Mouse (Mus musculus) hindbrain, embryonic 10.5 days (tissue): ENCODE measurements around the gene Sod3. TPM values are rescaled to one million over a fixed set of nuclear protein-coding genes. Genes with fewer than 3 reads are reported as not detected.

Experiments used
- DNase-seq: peaks from one replicate; pipeline ENCODE4 v3.0.0-alpha.2; 2017; ENCODE audit warnings: low spot score
- H3K27ac ChIP-seq: fragments of 300-500 bp; sonication (generic); 2 replicates; pipeline ENCODE4 v1.5.1; 2016; ENCODE audit warnings: mild to moderate bottlenecking, moderate library complexity
- H3K27me3 ChIP-seq: fragments of 300-500 bp; sonication (generic); 2 replicates; pipeline ENCODE4 v1.6.1; 2016; ENCODE audit warnings: mild to moderate bottlenecking; ENCODE audit not compliant: poor library complexity, insufficient read depth, severe bottlenecking
- H3K36me3 ChIP-seq: fragments of 300-500 bp; sonication (generic); 2 replicates; pipeline ENCODE4 v1.6.1; 2016; ENCODE audit warnings: mild to moderate bottlenecking, moderate library complexity
- H3K4me1 ChIP-seq: fragments of 300-500 bp; sonication (generic); replicated peaks from 2 replicates; pipeline ENCODE4 v1.6.1; 2016; ENCODE audit warnings: mild to moderate bottlenecking
- H3K4me3 ChIP-seq: fragments of 300-500 bp; sonication (generic); 2 replicates; pipeline ENCODE4 v1.5.1; 2016; ENCODE audit warnings: mild to moderate bottlenecking, moderate library complexity
- H3K9me3 ChIP-seq: fragments of 300-500 bp; sonication (generic); 2 replicates; pipeline ENCODE4 v1.6.1; 2016; ENCODE audit warnings: mild to moderate bottlenecking, moderate library complexity
- WGBS: fragments of 180-500 bp; shearing (Covaris S2); methylation state at CpG from one replicate; pipeline ENCODE4 v1.1.7; 2016; 5-methylcytosine and 5-hydroxymethylcytosine counted together
- polyA plus RNA-seq: library from polyadenylated mRNA; unstranded; fragments of >200 nt; fragmentation: Nextera tagmentation; extraction: Ambion mirVana; gene quantifications from 2 replicates; pipeline ENCODE4 v1.2.1, GENCODE M21; 2016

The Sod3 gene
- polyA plus RNA-seq, 1 experiment from 2014 or later, result 2.0 TPM

DNA sequence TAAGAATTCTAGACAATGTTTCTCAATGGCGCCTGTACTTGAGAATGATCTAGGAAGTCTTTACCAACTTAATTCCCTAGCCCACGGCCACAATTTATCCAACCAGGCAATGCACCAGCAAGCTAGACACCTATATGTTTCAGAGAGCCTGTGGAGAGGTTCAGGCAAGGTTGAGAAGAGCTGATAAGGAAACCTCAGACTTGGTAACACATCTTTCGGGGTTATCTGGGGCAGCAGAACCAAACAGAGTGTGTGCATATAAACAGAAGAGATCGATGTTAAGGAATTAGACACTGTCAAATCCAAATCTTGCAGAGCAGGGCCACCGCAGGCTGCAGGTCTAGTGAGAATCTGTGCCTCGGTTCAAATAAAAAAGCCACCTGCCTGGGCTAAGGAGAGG lies 5.5 kb upstream of the Sod3 start:
- WGBS, result 91% methylated on average over 6 of the region's 6 CpGs
- H3K4me3 ChIP-seq, result no peak overlapping the region
- no peak overlapping the region for H3K27ac ChIP-seq
- H3K9me3 ChIP-seq, result no peaks in the 10 kb centered on the region
- no peak for DNase-seq
- H3K27me3 ChIP-seq, result no peaks in the 10 kb centered on the region
- H3K36me3 ChIP-seq, result no peaks in the 10 kb centered on the region
- H3K4me1 ChIP-seq, result peaks cover 17% of the 10 kb centered on the region

DNA sequence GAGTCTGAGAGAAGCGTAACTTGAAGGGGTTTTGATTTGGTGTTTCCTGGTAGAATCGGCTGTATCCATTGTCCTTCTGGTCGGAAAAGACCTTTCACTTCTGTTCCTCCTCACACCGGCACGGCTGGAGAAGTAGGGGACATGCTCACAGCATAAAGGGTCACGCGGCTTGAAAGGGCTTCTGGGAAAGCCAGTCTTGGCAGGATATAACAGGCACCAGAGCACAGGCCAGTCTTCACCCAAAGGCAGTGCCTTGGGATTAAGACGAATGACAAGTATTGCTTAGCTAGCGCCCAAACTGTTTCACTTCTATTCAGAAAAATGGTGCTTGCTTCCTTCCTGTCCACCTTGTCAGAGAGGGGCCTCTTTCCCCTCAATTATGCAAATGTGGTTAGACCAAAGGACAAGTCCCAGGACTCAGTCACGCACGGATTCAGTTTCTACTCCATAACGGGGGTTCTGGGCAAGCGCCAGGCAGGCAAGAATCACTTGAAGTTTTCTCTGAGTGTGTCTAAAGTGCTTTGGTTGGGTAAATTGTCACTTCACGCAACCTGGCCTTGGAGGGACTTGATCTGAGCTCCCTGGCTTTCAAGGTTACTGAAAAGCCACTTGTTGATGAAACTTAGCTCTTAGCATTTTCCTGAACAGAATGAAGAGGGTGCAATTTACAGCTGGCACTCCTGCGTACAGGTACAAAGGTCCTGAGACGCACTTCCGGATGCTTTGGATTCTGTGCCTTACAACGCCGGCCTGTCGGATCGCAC lies 3.1 kb upstream of the Sod3 start:
- peaks cover 34% of the 10 kb centered on the region for H3K4me1 ChIP-seq
- no peak overlapping the region for H3K4me3 ChIP-seq
- 73% methylated on average over 21 of the region's 21 CpGs for WGBS
- no peaks in the 10 kb centered on the region for H3K27me3 ChIP-seq
- no peak for DNase-seq
- no peaks in the 10 kb centered on the region for H3K36me3 ChIP-seq
- H3K9me3 ChIP-seq, result no peaks in the 10 kb centered on the region
- H3K27ac ChIP-seq, result peak overlapping the region; percentile 41; the same call in 1 of the 2 replicates

DNA sequence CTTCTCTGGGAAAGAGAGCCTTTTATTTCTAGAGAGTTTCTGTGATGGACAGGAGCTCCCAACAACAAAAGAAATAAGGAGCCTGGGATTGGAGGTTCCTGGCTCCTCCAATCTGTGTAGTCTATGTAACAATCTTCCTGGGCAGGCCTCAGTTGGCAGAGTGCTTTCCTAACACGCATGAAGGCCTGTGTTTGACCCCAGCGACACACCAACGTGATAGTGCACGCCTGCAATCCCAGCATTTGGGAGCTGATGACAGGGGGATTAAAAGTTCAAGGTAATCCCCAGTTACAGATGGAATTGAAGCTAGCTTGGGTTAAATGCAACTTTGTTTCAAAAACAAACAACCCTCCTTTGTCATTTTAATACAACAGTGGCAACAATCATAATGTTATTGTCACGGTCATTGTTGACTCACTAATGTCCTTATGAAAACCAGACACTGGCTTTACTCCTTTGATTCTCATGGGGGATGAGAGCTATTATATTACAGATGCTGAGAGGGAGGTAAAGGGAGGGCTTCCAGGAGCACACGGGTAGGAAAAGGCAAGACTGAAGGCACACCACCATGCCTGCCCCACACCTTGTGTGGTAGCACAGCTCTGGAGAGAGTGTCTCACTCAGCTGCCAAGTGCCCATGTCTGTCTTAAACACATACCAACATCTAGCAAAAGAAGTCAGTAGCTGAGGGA lies 669 bp upstream of the Sod3 start:
- peaks cover 4% of the 10 kb centered on the region for H3K27me3 ChIP-seq
- no peaks in the 10 kb centered on the region for H3K9me3 ChIP-seq
- H3K4me1 ChIP-seq, result peaks cover 34% of the 10 kb centered on the region
- WGBS, result 56% methylated on average over 6 of the region's 6 CpGs
- no peak overlapping the region; the same call in 1 of the 2 replicates for H3K27ac ChIP-seq
- no peak overlapping the region for H3K4me3 ChIP-seq
- no peaks in the 10 kb centered on the region for H3K36me3 ChIP-seq
- no peak for DNase-seq

- DNase-seq, result no peak
- WGBS, result 47% methylated on average over 5 of the region's 5 CpGs
- peaks cover 39% of the 10 kb centered on the region for H3K4me1 ChIP-seq
- H3K36me3 ChIP-seq, result no peaks in the 10 kb centered on the region
- no peak overlapping the region for H3K4me3 ChIP-seq
- peaks cover 20% of the 10 kb centered on the region for H3K27me3 ChIP-seq
- H3K9me3 ChIP-seq, result 0 out of 2 replicates have a peak, but pooled peaks cover 5% of the 10 kb centered on the region
- no peak overlapping the region for H3K27ac ChIP-seq
These were observed 930 bp downstream of the Sod3 start for GRCm38 (mm10) chr5:52364521-52364920.

DNA sequence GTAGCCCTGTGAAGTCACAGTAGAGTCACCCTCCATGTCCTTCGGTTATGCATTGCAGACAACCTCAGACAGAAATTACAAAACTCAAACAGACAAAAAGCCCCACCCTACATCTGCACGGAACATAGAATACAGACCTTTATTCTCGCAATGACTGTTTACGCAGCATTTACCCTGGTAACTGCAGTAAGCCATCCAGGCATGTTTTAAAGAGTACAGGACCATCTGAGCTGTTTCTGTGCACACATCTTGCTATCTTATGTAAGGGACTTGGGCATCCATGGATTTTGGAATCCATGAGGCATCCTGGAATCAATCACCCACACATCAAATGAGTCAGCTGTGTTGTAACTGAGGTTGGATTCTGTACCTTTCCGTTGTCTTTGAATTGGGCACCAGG lies 2.3 kb downstream of the Sod3 start:
- DNase-seq, result no peak
- 96% methylated on average over 5 of the region's 5 CpGs for whole genome bisulfite sequencing

GRCm38 (mm10) chr5:52366661-52367060 lies 3.1 kb downstream of the Sod3 start:
- Histone ChIP-seq H3K27ac (no peak overlapping the region), H3K4me3 (no peak overlapping the region), H3K4me1 (peaks cover 31% of the 10 kb centered on the region), H3K27me3 (peaks cover 25% of the 10 kb centered on the region), H3K36me3 (no peaks in the 10 kb centered on the region), H3K9me3 (0 out of 2 replicates have a peak, but pooled peaks cover 5% of the 10 kb centered on the region)
- DNase-seq, result no peak
- WGBS, result 75% methylated on average over 2 of the region's 2 CpGs

More for the DNA sequence above, 2.3 kb downstream of the Sod3 start:
- H3K9me3 ChIP-seq, result 0 out of 2 replicates have a peak, but pooled peaks cover 5% of the 10 kb centered on the region
- H3K27me3 ChIP-seq, result peaks cover 25% of the 10 kb centered on the region
- no peak overlapping the region for H3K4me3 ChIP-seq
- H3K27ac ChIP-seq, result no peak overlapping the region
- peaks cover 31% of the 10 kb centered on the region for H3K4me1 ChIP-seq
- no peaks in the 10 kb centered on the region for H3K36me3 ChIP-seq

DNA sequence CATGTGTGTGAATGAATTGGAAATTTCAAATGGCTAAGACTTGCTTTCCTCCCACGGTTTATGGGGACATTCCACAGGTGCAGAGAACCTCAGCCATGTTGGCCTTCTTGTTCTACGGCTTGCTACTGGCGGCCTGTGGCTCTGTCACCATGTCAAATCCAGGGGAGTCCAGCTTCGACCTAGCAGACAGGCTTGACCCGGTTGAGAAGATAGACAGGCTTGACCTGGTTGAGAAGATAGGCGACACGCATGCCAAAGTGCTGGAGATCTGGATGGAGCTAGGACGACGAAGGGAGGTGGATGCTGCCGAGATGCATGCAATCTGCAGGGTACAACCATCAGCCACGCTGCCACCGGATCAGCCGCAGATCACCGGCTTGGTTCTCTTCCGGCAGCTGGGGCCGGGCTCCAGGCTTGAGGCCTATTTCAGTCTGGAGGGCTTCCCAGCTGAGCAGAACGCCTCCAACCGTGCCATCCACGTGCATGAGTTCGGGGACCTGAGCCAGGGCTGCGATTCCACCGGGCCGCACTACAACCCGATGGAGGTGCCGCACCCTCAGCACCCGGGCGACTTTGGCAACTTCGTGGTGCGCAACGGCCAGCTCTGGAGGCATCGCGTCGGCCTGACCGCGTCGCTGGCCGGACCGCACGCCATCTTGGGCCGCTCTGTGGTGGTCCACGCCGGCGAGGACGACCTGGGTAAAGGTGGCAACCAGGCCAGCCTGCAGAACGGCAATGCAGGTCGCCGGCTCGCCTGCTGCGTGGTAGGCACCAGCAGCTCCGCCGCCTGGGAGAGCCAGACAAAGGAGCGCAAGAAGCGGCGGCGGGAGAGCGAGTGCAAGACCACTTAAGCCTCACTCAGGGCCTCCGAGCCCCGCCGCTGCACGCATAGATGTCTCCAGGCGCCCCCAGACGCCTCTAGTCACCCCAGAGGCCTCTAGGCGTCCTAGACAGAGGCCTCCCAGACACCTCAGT lies 4.6 kb downstream of the Sod3 start:
- Histone ChIP-seq H3K27me3 (peaks cover 25% of the 10 kb centered on the region), H3K4me3 (peak overlapping the region; percentile 35), H3K9me3 (0 out of 2 replicates have a peak, but pooled peaks cover 5% of the 10 kb centered on the region), H3K36me3 (no peaks in the 10 kb centered on the region), H3K4me1 (peaks cover 22% of the 10 kb centered on the region), H3K27ac (peak overlapping the region; percentile 84)
- peak; percentile 31 for DNase-seq
- 49% methylated on average over 63 of the region's 63 CpGs for WGBS

GRCm38 (mm10) chr5:52370901-52371300 lies 7.3 kb downstream of the Sod3 start:
- no peak for DNase-seq
- no peak overlapping the region for H3K4me3 ChIP-seq
- no peaks in the 10 kb centered on the region for H3K36me3 ChIP-seq
- H3K27ac ChIP-seq, result no peak overlapping the region
- 92% methylated on average over 6 of the region's 6 CpGs for WGBS
- H3K27me3 ChIP-seq, result peaks cover 25% of the 10 kb centered on the region
- 0 out of 2 replicates have a peak, but pooled peaks cover 5% of the 10 kb centered on the region for H3K9me3 ChIP-seq
- peaks cover 6% of the 10 kb centered on the region; the same call in 1 of the 2 replicates for H3K4me1 ChIP-seq

- no peak overlapping the region for H3K4me3 ChIP-seq
- peaks cover 4% of the 10 kb centered on the region; the same call in 1 of the 2 replicates for H3K4me1 ChIP-seq
- no peaks in the 10 kb centered on the region for H3K9me3 ChIP-seq
- no peaks in the 10 kb centered on the region for H3K27me3 ChIP-seq
- no peak overlapping the region; the same call in 1 of the 2 replicates for H3K27ac ChIP-seq
- 87% methylated on average over 9 of the region's 9 CpGs for WGBS
- H3K36me3 ChIP-seq, result no peaks in the 10 kb centered on the region
- DNase-seq, result no peak
These were observed 12.3 kb downstream of the Sod3 start for GRCm38 (mm10) chr5:52375847-52376246.

DNA sequence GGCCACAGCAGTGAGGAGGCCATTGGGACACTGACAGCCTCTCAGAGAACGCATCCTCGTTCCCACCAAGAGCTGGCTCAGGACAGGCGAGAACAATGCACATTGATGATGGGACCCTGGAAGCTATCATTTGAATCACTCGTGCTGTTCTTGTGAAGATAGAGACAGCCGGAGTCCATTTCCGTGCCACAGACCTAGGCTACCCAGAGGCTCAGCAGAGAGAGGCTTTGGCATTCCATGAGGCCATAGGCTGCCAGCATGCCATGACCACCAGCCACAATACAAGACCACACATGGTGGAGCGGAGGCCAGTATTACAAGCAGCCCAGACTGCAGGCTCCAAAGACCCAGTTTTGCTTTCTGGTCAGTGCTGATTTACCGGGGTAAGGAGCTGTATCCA lies 19.2 kb downstream of the Sod3 start:
- no peaks in the 10 kb centered on the region for H3K9me3 ChIP-seq
- no peaks in the 10 kb centered on the region for H3K36me3 ChIP-seq
- H3K27me3 ChIP-seq, result no peaks in the 10 kb centered on the region
- DNase-seq, result no peak
- H3K4me3 ChIP-seq, result no peak overlapping the region
- 67% methylated on average over 8 of the region's 8 CpGs for WGBS
- no peak overlapping the region for H3K27ac ChIP-seq
- H3K4me1 ChIP-seq, result peaks cover 5% of the 10 kb centered on the region

GRCm38 (mm10) chr5:52383748-52384147 lies 20.2 kb downstream of the Sod3 start:
- no peaks in the 10 kb centered on the region for H3K9me3 ChIP-seq
- H3K27ac ChIP-seq, result no peak overlapping the region
- no peak for DNase-seq
- peaks cover 5% of the 10 kb centered on the region for H3K4me1 ChIP-seq
- WGBS, result 85% methylated on average over 5 of the region's 5 CpGs
- H3K36me3 ChIP-seq, result no peaks in the 10 kb centered on the region
- H3K4me3 ChIP-seq, result no peak overlapping the region
- no peaks in the 10 kb centered on the region for H3K27me3 ChIP-seq

DNA sequence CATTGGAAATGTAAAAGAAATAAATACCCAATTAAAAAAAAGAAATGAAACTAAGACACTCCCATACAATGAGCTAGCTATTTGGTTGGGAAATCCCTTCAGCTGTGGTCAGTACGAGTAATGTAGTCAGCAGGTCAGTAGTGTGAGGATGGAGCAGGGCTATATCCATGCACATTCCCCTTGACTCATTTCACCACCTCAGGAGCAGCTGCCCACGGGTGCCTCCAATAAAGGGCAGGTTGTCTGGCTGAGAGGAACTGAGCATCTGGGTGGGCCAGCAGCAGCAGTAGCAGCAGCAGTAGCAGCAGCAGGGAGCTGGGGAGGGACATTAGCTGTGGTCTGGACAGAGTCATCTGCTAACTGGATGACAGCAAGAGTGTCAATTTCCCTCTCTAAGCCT lies 22.4 kb downstream of the Sod3 start:
- no peak overlapping the region for H3K4me3 ChIP-seq
- DNase-seq, result no peak
- WGBS, result 79% methylated on average over 2 of the region's 2 CpGs

More for the DNA sequence above, 22.4 kb downstream of the Sod3 start:
- Histone ChIP-seq H3K27ac (no peak overlapping the region), H3K27me3 (no peaks in the 10 kb centered on the region), H3K4me1 (peaks cover 5% of the 10 kb centered on the region), H3K9me3 (no peaks in the 10 kb centered on the region), H3K36me3 (no peaks in the 10 kb centered on the region)
